Mouse (Mus musculus): ENCODE measurements around the gene Rap1gap.

Gene Rap1gap

GRCm38 (mm10) chr4:137744433-137744918 lies 80.0 kb downstream of the Rap1gap start:
- DNase-seq (ENCODE audit: low spot score) = peak; percentile 68

GRCm38 (mm10) chr4:137747091-137747490 lies 82.6 kb downstream of the Rap1gap start:
- DNase-seq (ENCODE audit: low spot score) = no peak

GRCm38 (mm10) chr4:137747590-137747989 lies 83.1 kb downstream of the Rap1gap start:
- no peak for DNase-seq (ENCODE audit: low spot score)

GRCm38 (mm10) chr4:137748726-137749125 lies 84.2 kb downstream of the Rap1gap start:
- DNase-seq (ENCODE audit: low spot score) = no peak

GRCm38 (mm10) chr4:137749680-137750079 lies 85.2 kb downstream of the Rap1gap start:
- DNase-seq (ENCODE audit: low spot score) = no peak

- DNase-seq (ENCODE audit: low spot score) = no peak
These were observed 85.6 kb downstream of the Rap1gap start for GRCm38 (mm10) chr4:137750121-137750520.

- DNase-seq (ENCODE audit: low spot score) = no peak
These were observed 86.8 kb downstream of the Rap1gap start for GRCm38 (mm10) chr4:137751310-137751709.

GRCm38 (mm10) chr4:137751717-137752116 lies 87.2 kb downstream of the Rap1gap start:
- peak; percentile 73 for DNase-seq (ENCODE audit: low spot score)

- DNase-seq (ENCODE audit: low spot score) = no peak
These were observed 87.9 kb downstream of the Rap1gap start for GRCm38 (mm10) chr4:137752471-137752870.

- DNase-seq (ENCODE audit: low spot score) = no peak
These were observed 88.7 kb downstream of the Rap1gap start for GRCm38 (mm10) chr4:137753199-137753598.

GRCm38 (mm10) chr4:137754446-137754845 lies 89.9 kb downstream of the Rap1gap start:
- DNase-seq (ENCODE audit: low spot score) = no peak

GRCm38 (mm10) chr4:137762886-137763285 lies 98.4 kb downstream of the Rap1gap start:
- no peak for DNase-seq (ENCODE audit: low spot score)

- DNase-seq (ENCODE audit: low spot score) = peak; percentile 70
These were observed 99.5 kb downstream of the Rap1gap start for GRCm38 (mm10) chr4:137763920-137764495.

GRCm38 (mm10) chr4:137764621-137765020 lies 100.1 kb downstream of the Rap1gap start:
- DNase-seq (ENCODE audit: low spot score) = no peak

- no peak for DNase-seq (ENCODE audit: low spot score)
These were observed 101.0 kb downstream of the Rap1gap start for GRCm38 (mm10) chr4:137765554-137765971.

- no peak for DNase-seq (ENCODE audit: low spot score)
These were observed 101.8 kb downstream of the Rap1gap start for GRCm38 (mm10) chr4:137766365-137766764.

- DNase-seq (ENCODE audit: low spot score) = no peak
These were observed 103.9 kb downstream of the Rap1gap start for GRCm38 (mm10) chr4:137768381-137768780.

GRCm38 (mm10) chr4:137768831-137769230 lies 104.3 kb downstream of the Rap1gap start:
- no peak for DNase-seq (ENCODE audit: low spot score)

- DNase-seq (ENCODE audit: low spot score) = no peak
These were observed 105.1 kb downstream of the Rap1gap start for GRCm38 (mm10) chr4:137769635-137770034.

GRCm38 (mm10) chr4:137770901-137771612 lies 106.5 kb downstream of the Rap1gap start:
- DNase-seq (ENCODE audit: low spot score) = peak; percentile 77

- no peak for DNase-seq (ENCODE audit: low spot score)
These were observed 107.2 kb downstream of the Rap1gap start for GRCm38 (mm10) chr4:137771749-137772148.

GRCm38 (mm10) chr4:137772438-137773056 lies 108.0 kb downstream of the Rap1gap start:
- no peak for DNase-seq (ENCODE audit: low spot score)

GRCm38 (mm10) chr4:137773369-137773899 lies 108.9 kb downstream of the Rap1gap start:
- no peak for DNase-seq (ENCODE audit: low spot score)

Measured in testis, postnatal 10 days (tissue).